Mouse (Mus musculus) hindbrain, embryonic 16.5 days (tissue): ENCODE data around the gene Rasgef1b. TPM values are rescaled to one million over a fixed set of nuclear protein-coding genes. Genes with fewer than 3 reads are reported as not detected.

Experiments used
- ATAC-seq: fragments of 200-750 bp; cut with Nextera tagmentation; 2 replicates; pipeline ENCODE4 v1.8.0; 2017; ENCODE audit warnings: moderate TSS enrichment, moderate library complexity
- H3K27ac ChIP-seq: fragments of 300-500 bp; sonication (generic); 2 replicates; pipeline ENCODE4 v1.5.1; 2014; ENCODE audit warnings: low read depth, mild to moderate bottlenecking, control low read depth, low read length, moderate library complexity
- H3K27me3 ChIP-seq: fragments of 300-500 bp; sonication (generic); replicated peaks from 2 replicates; pipeline ENCODE4 v1.6.1; 2014; ENCODE audit warnings: low read length; ENCODE audit not compliant: control insufficient read depth, insufficient read depth
- H3K36me3 ChIP-seq: fragments of 300-500 bp; sonication (generic); 2 replicates; pipeline ENCODE4 v1.6.1; 2014; ENCODE audit warnings: mild to moderate bottlenecking, low read length, moderate library complexity, mixed read lengths; ENCODE audit not compliant: control insufficient read depth, insufficient read depth
- H3K4me1 ChIP-seq: fragments of 300-500 bp; sonication (generic); 2 replicates; pipeline ENCODE4 v1.6.1; 2014; ENCODE audit warnings: low read depth, low read length; ENCODE audit not compliant: control insufficient read depth, insufficient read depth
- H3K4me2 ChIP-seq: fragments of 300-500 bp; sonication (generic); 2 replicates; pipeline ENCODE4 v1.6.1; 2014; ENCODE audit warnings: mild to moderate bottlenecking, low read length, control low read depth, moderate library complexity
- H3K4me3 ChIP-seq: fragments of 300-500 bp; sonication (generic); 2 replicates; pipeline ENCODE4 v1.5.1; 2014; ENCODE audit warnings: mild to moderate bottlenecking, low read length, control low read depth, moderate library complexity
- H3K9ac ChIP-seq: fragments of 300-500 bp; sonication (generic); 2 replicates; pipeline ENCODE4 v1.6.1; 2014; ENCODE audit warnings: low read depth, mild to moderate bottlenecking, control low read depth, low read length, moderate library complexity
- H3K9me3 ChIP-seq: fragments of 300-500 bp; sonication (generic); 2 replicates; pipeline ENCODE4 v1.6.1; 2014; ENCODE audit warnings: mild to moderate bottlenecking, low read length, moderate library complexity; ENCODE audit not compliant: control insufficient read depth
- WGBS: fragments of 180-500 bp; shearing (Covaris S2); extraction: QIAGEN DNeasy Blood & Tissue Kit; methylation state at CpG from one replicate; pipeline ENCODE4 v1.1.7; 2014; 5-methylcytosine and 5-hydroxymethylcytosine counted together
- polyA plus RNA-seq: library from polyadenylated mRNA; unstranded; fragments of >200 nt; fragmentation: Nextera tagmentation; extraction: Ambion mirVana; gene quantifications from 2 replicates; pipeline ENCODE4 v1.2.1, GENCODE M21; 2015

The Rasgef1b gene
- polyA plus RNA-seq, 1 experiment from 2014 or later, result 43.5 TPM

- Histone ChIP-seq H3K27me3 (no peaks in the 10 kb centered on the region), H3K9ac (no peak overlapping the region), H3K4me2 (no peak overlapping the region), H3K27ac (no peak overlapping the region), H3K4me3 (no peak overlapping the region), H3K4me1 (no peaks in the 10 kb centered on the region; the same call in 1 of the 2 replicates), H3K36me3 (no peaks in the 10 kb centered on the region), H3K9me3 (no peaks in the 10 kb centered on the region)
- ATAC-seq, result no peak
- 77% methylated on average over 2 of the region's 2 CpGs for WGBS
These were observed 432.5 kb downstream of the Rasgef1b start for GRCm38 (mm10) chr5:99296348-99296747.

GRCm38 (mm10) chr5:99292287-99292851, 436.5 kb downstream of the Rasgef1b start:
- no peak overlapping the region for H3K27ac ChIP-seq

GRCm38 (mm10) chr5:99291084-99291830, 437.6 kb downstream of the Rasgef1b start:
- Histone ChIP-seq H3K4me2 (no peak overlapping the region), H3K9ac (no peak overlapping the region), H3K4me3 (no peak overlapping the region), H3K9me3 (no peaks in the 10 kb centered on the region), H3K27me3 (no peaks in the 10 kb centered on the region), H3K36me3 (no peaks in the 10 kb centered on the region), H3K27ac (no peak overlapping the region), H3K4me1 (no peaks in the 10 kb centered on the region; the same call in 1 of the 2 replicates)
- no peak for ATAC-seq
- 79% methylated on average over 12 of the region's 12 CpGs for WGBS

More at GRCm38 (mm10) chr5:99292287-99292851, 436.5 kb downstream of the Rasgef1b start:
- Histone ChIP-seq H3K27me3 (no peaks in the 10 kb centered on the region), H3K9ac (no peak overlapping the region), H3K4me3 (no peak overlapping the region), H3K36me3 (no peaks in the 10 kb centered on the region), H3K4me2 (no peak overlapping the region), H3K4me1 (no peaks in the 10 kb centered on the region; the same call in 1 of the 2 replicates), H3K9me3 (no peaks in the 10 kb centered on the region)
- WGBS, result 71% methylated on average over 10 of the region's 10 CpGs
- ATAC-seq, result peak; percentile 79

GRCm38 (mm10) chr5:99288262-99288661, 440.6 kb downstream of the Rasgef1b start:
- no peaks in the 10 kb centered on the region for H3K9me3 ChIP-seq
- no peaks in the 10 kb centered on the region for H3K27me3 ChIP-seq
- 81% methylated on average over 4 of the region's 4 CpGs for WGBS
- no peak for ATAC-seq
- H3K4me2 ChIP-seq, result no peak overlapping the region
- no peak overlapping the region for H3K9ac ChIP-seq
- no peak overlapping the region for H3K27ac ChIP-seq
- no peak overlapping the region for H3K4me3 ChIP-seq
- H3K36me3 ChIP-seq, result no peaks in the 10 kb centered on the region
- H3K4me1 ChIP-seq, result no peaks in the 10 kb centered on the region; the same call in 1 of the 2 replicates

- Histone ChIP-seq H3K27me3 (no peaks in the 10 kb centered on the region), H3K36me3 (no peaks in the 10 kb centered on the region), H3K27ac (no peak overlapping the region), H3K4me2 (no peak overlapping the region), H3K9me3 (no peaks in the 10 kb centered on the region), H3K9ac (no peak overlapping the region), H3K4me3 (no peak overlapping the region), H3K4me1 (no peaks in the 10 kb centered on the region; the same call in 1 of the 2 replicates)
- 80% methylated on average over 6 of the region's 6 CpGs for WGBS
- ATAC-seq, result no peak
These were observed 441.1 kb downstream of the Rasgef1b start for GRCm38 (mm10) chr5:99287647-99288185.

- no peak overlapping the region for H3K4me3 ChIP-seq
- H3K9ac ChIP-seq, result no peak overlapping the region
- H3K27ac ChIP-seq, result no peak overlapping the region
- no peaks in the 10 kb centered on the region for H3K27me3 ChIP-seq
- H3K4me1 ChIP-seq, result no peaks in the 10 kb centered on the region
- no peak for ATAC-seq
- no peaks in the 10 kb centered on the region for H3K9me3 ChIP-seq
- WGBS, result 81% methylated on average over 6 of the region's 6 CpGs
- H3K36me3 ChIP-seq, result no peaks in the 10 kb centered on the region
- no peak overlapping the region for H3K4me2 ChIP-seq
These were observed 442.3 kb downstream of the Rasgef1b start for GRCm38 (mm10) chr5:99286575-99286974.

- no peak for ATAC-seq
These were observed 442.8 kb downstream of the Rasgef1b start for GRCm38 (mm10) chr5:99286024-99286423.

DNA sequence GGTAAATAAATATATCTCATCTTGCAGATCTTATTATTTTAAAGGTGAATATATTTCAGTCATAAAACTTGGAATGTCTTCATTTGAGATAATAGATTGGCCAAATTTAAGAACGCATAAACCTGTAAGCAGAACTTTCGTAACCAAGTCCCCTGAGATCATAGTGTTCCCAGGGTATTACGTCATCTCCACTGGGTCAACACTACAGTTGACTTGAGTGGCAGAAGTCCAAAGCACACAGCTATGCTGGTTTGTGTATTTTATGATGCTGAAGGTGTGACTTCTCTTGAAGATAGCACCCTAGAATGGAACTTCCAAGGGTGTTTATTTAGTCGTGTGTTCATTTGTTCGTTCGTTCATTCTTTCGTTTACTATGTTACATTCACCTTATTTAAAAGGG, 444.5 kb downstream of the Rasgef1b start:
- no peaks in the 10 kb centered on the region for H3K27me3 ChIP-seq
- H3K4me3 ChIP-seq, result no peak overlapping the region
- no peaks in the 10 kb centered on the region for H3K4me1 ChIP-seq
- H3K9ac ChIP-seq, result no peak overlapping the region
- ATAC-seq, result no peak
- H3K9me3 ChIP-seq, result no peaks in the 10 kb centered on the region
- no peak overlapping the region for H3K4me2 ChIP-seq
- no peak overlapping the region for H3K27ac ChIP-seq
- H3K36me3 ChIP-seq, result no peaks in the 10 kb centered on the region
- WGBS, result 90% methylated on average over 7 of the region's 7 CpGs

More at GRCm38 (mm10) chr5:99286024-99286423, 442.8 kb downstream of the Rasgef1b start:
- no peaks in the 10 kb centered on the region for H3K27me3 ChIP-seq
- WGBS, result 93% methylated on average over 6 of the region's 6 CpGs
- no peaks in the 10 kb centered on the region for H3K36me3 ChIP-seq
- H3K4me1 ChIP-seq, result no peaks in the 10 kb centered on the region
- H3K27ac ChIP-seq, result no peak overlapping the region
- H3K4me3 ChIP-seq, result no peak overlapping the region
- H3K4me2 ChIP-seq, result no peak overlapping the region
- H3K9me3 ChIP-seq, result no peaks in the 10 kb centered on the region
- H3K9ac ChIP-seq, result no peak overlapping the region

DNA sequence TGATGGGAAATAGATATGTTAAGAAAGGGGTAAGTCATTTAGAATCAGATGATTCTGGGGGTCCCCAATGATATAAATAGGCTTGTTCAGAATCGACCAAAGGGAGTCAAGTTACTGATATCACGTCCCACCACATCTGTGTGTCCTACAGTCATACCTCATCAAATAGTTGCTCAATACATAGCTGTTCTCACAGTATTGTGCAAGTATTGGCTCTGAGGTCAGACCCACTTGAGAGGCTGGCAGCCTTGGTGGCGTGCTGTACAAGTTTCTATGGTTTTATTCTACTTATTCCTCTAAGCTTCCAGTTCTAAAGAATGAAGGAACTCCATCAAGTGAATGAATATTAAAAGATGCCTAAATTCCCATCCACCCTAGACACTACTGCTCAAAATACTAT, 445.2 kb downstream of the Rasgef1b start:
- 89% methylated on average over 3 of the region's 3 CpGs for WGBS
- Histone ChIP-seq H3K4me1 (0 out of 2 replicates have a peak, but pooled peaks cover 2% of the 10 kb centered on the region), H3K27ac (no peak overlapping the region), H3K27me3 (no peaks in the 10 kb centered on the region), H3K4me3 (no peak overlapping the region), H3K9ac (no peak overlapping the region), H3K36me3 (no peaks in the 10 kb centered on the region), H3K9me3 (no peaks in the 10 kb centered on the region), H3K4me2 (no peak overlapping the region)
- no peak for ATAC-seq
